8 mouse cellular contexts compared by ENCODE assay signal in the genomic region with DNA sequence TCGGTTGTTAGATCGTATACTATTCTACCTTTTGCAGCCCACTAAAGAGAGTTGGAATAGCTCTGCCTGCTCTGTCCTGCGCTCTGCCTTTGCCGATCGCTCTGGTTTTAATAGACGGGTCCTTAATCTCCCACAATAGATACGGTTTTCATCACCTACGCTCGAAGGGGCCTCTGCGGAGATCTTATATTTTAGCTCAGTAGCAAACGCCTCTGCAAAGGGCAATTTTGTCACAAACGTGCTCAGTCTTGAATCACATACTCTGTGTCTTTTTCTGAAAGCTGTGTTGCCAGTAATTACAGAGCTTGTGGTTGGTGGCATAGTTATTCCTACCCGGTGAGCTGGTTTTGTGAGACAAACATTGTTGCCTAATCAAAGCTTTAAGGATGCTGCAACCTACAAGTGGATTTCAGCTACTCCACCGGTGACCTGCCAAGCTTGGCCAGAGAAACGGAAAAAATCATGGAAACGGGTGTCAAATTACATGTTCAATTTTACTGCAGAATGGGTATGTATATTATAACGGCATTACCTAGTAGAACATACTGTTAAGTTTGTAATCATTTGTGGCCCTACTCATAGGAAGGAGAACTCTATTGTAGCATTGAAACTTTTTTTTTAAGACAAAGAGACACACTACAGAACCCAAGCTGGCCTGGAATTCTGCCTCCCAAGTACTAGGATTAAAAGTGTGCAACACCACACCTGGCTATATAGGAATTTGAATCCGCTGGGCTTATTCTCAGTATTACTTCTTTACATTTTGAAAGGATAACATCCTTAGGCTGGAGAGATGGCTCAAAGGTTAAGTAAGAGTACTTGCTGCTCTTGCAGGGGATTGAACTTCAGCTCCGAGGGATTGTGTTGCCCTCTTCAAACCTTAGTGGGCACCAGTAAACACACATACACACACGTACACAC. TPM values are rescaled to one million over a fixed set of nuclear protein-coding genes. Genes with fewer than 3 reads are reported as not detected.
DNase-seq lines count a peak whose midpoint lies in the region; ATAC-seq and TF ChIP-seq lines count a peak whose summit lies in the region.

No protein-coding gene starts in this region.

- H3K4me2 ChIP-seq in embryonic facial prominence, embryonic 13.5 days = peak overlapping the region; percentile 85
- H3K4me2 ChIP-seq in intestine, embryonic 16.5 days (ENCODE audit: low read depth, low read length) = peak overlapping the region; percentile 90
- peak overlapping the region; percentile 91 for H3K4me2 ChIP-seq in midbrain, embryonic 15.5 days

- no peaks in the 10 kb centered on the region for H3K9me3 ChIP-seq in embryonic facial prominence, embryonic 13.5 days
- H3K9me3 ChIP-seq in intestine, embryonic 16.5 days (ENCODE audit: control insufficient read depth, low read length) = no peaks in the 10 kb centered on the region
- H3K9me3 ChIP-seq in midbrain, embryonic 15.5 days = no peaks in the 10 kb centered on the region

- ATAC-seq in embryonic facial prominence, embryonic 13.5 days (ENCODE audit: insufficient number of reproducible peaks, insufficient read depth, low FRiP score, low TSS enrichment, low read depth) = no peak
- no peak for ATAC-seq in intestine, embryonic 16.5 days
- ATAC-seq in midbrain, embryonic 15.5 days (replicated peaks) = no peak
- no peak for ATAC-seq in granulocyte monocyte progenitor cell, adult 5-6 weeks (replicated peaks; ENCODE audit: poor library complexity, severe bottlenecking)

- TF ChIP-seq CTCF in lung, adult 2 months (IDR thresholded peaks at IDR 0.05; ENCODE audit: insufficient read depth, low read length) = no peak

- no peak overlapping the region for H3K4me3 ChIP-seq in lung, adult 2 months (replicated peaks; ENCODE audit: extremely low read depth, low read depth, low read length)
- peak overlapping the region; percentile 85 for H3K4me3 ChIP-seq in embryonic facial prominence, embryonic 13.5 days
- peak overlapping the region; percentile 70 for H3K4me3 ChIP-seq in intestine, embryonic 16.5 days (ENCODE audit: low read length)
- H3K4me3 ChIP-seq in midbrain, embryonic 15.5 days = peak overlapping the region; percentile 78

- H3K4me1 ChIP-seq in lung, adult 2 months (ENCODE audit: control insufficient read depth, insufficient read depth, low read length) = peaks cover 2% of the 10 kb centered on the region; the same call in 1 of the 2 replicates
- H3K4me1 ChIP-seq in embryonic facial prominence, embryonic 13.5 days = peaks cover 16% of the 10 kb centered on the region
- H3K4me1 ChIP-seq in intestine, embryonic 16.5 days (ENCODE audit: control insufficient read depth, insufficient read depth, low read length) = 0 out of 2 replicates have a peak, but pooled peaks cover 4% of the 10 kb centered on the region
- peaks cover 12% of the 10 kb centered on the region for H3K4me1 ChIP-seq in midbrain, embryonic 15.5 days

- H3K36me3 ChIP-seq in embryonic facial prominence, embryonic 13.5 days = peaks cover 10% of the 10 kb centered on the region
- H3K36me3 ChIP-seq in intestine, embryonic 16.5 days (ENCODE audit: control insufficient read depth, insufficient read depth, low read length) = peaks cover 4% of the 10 kb centered on the region; the same call in 1 of the 2 replicates
- 0 out of 2 replicates have a peak, but pooled peaks cover 4% of the 10 kb centered on the region for H3K36me3 ChIP-seq in midbrain, embryonic 15.5 days (replicated peaks)

- TF ChIP-seq POLR2A in lung, adult 2 months (IDR thresholded peaks at IDR 0.05; ENCODE audit: borderline replicate concordance, extremely low read depth, low read depth, low read length) = no peak

- peak; percentile 36 to 56 for DNase-seq in lung, adult 18-20 months
- no peak for DNase-seq in lung, adult 2 months
- DNase-seq in ovary, postnatal 10 days (ENCODE audit: low spot score) = no peak
- no peak for DNase-seq in gastrocnemius, postnatal 4 days (ENCODE audit: low spot score in 2 of 2)

- 0 out of 2 replicates have a peak overlapping the region, but pooled peaks have one; percentile 0 for H3K9ac ChIP-seq in embryonic facial prominence, embryonic 13.5 days
- 0 out of 2 replicates have a peak overlapping the region, but pooled peaks have one; percentile 9 for H3K9ac ChIP-seq in intestine, embryonic 16.5 days (ENCODE audit: low read depth, low read length)
- no peak overlapping the region for H3K9ac ChIP-seq in midbrain, embryonic 15.5 days

- WGBS in lung, adult 2 months = 29% methylated on average over 20 of the region's 20 CpGs
- 21% methylated on average over 20 of the region's 20 CpGs for WGBS in embryonic facial prominence, embryonic 13.5 days
- WGBS in intestine, embryonic 16.5 days = 33% methylated on average over 20 of the region's 20 CpGs
- WGBS in midbrain, embryonic 15.5 days = 34% methylated on average over 20 of the region's 20 CpGs

- no peaks in the 10 kb centered on the region for H3K27me3 ChIP-seq in embryonic facial prominence, embryonic 13.5 days
- no peaks in the 10 kb centered on the region for H3K27me3 ChIP-seq in intestine, embryonic 16.5 days (replicated peaks; ENCODE audit: control insufficient read depth, insufficient read depth, low read length)
- H3K27me3 ChIP-seq in midbrain, embryonic 15.5 days (replicated peaks) = peaks cover 5% of the 10 kb centered on the region; the same call in 1 of the 2 replicates

- H3K27ac ChIP-seq in embryonic facial prominence, embryonic 13.5 days = no peak overlapping the region
- H3K27ac ChIP-seq in intestine, embryonic 16.5 days (ENCODE audit: low read length) = no peak overlapping the region
- H3K27ac ChIP-seq in midbrain, embryonic 15.5 days = no peak overlapping the region

RNA-seq across cellular contexts. Expression of a gene that starts 1.1 kb away (rescaled TPM):
- polyA plus RNA-seq in lung, adult 2 months (2012; rRNA removed) = 64.0 and 77.6 TPM in 2 replicates
- 106 and 114 TPM in 2 replicates for polyA plus RNA-seq in embryonic facial prominence, embryonic 13.5 days (2015; fragmentation: Nextera tagmentation; extraction: Ambion mirVana)
- 97.9 and 108 TPM in 2 replicates for polyA plus RNA-seq in intestine, embryonic 16.5 days (2015; fragmentation: Nextera tagmentation; extraction: Ambion mirVana)
- 100 and 102 TPM in 2 replicates for polyA plus RNA-seq in midbrain, embryonic 15.5 days (2015; fragmentation: Nextera tagmentation; extraction: Ambion mirVana)
- total RNA-seq in granulocyte monocyte progenitor cell, adult 5-6 weeks (2014; fragmentation: Nextera tagmentation) = 93.9 and 124 TPM in 2 replicates
- total RNA-seq in granulocyte monocyte progenitor cell, adult 5-6 weeks (2017) = 131 and 156 TPM in 2 replicates
- total RNA-seq in gastrocnemius, postnatal 4 days (2021) = 10 to 100 TPM; 56.4 TPM

RNA-seq across cellular contexts. Expression of a gene that starts 13.6 kb away (rescaled TPM):
- 18.7 and 25.2 TPM in 2 replicates for polyA plus RNA-seq in lung, adult 2 months (2012; rRNA removed)
- 137 and 138 TPM in 2 replicates for polyA plus RNA-seq in embryonic facial prominence, embryonic 13.5 days (2015; fragmentation: Nextera tagmentation; extraction: Ambion mirVana)
- polyA plus RNA-seq in intestine, embryonic 16.5 days (2015; fragmentation: Nextera tagmentation; extraction: Ambion mirVana) = 104 and 110 TPM in 2 replicates
- polyA plus RNA-seq in midbrain, embryonic 15.5 days (2015; fragmentation: Nextera tagmentation; extraction: Ambion mirVana) = 70.2 and 76.3 TPM in 2 replicates
- total RNA-seq in granulocyte monocyte progenitor cell, adult 5-6 weeks (2014; fragmentation: Nextera tagmentation) = 76.4 and 85.5 TPM in 2 replicates
- total RNA-seq in granulocyte monocyte progenitor cell, adult 5-6 weeks (2017) = 105 and 130 TPM in 2 replicates
- 10 to 100 TPM; 31.9 to 32.9 TPM for total RNA-seq in gastrocnemius, postnatal 4 days (2021)

RNA-seq across cellular contexts. Expression of a gene that starts 13.8 kb away (rescaled TPM):
- 58.5 and 60.2 TPM in 2 replicates for polyA plus RNA-seq in lung, adult 2 months (2012; rRNA removed)
- polyA plus RNA-seq in embryonic facial prominence, embryonic 13.5 days (2015; fragmentation: Nextera tagmentation; extraction: Ambion mirVana) = 36.4 and 37.1 TPM in 2 replicates
- 30.0 and 32.1 TPM in 2 replicates for polyA plus RNA-seq in intestine, embryonic 16.5 days (2015; fragmentation: Nextera tagmentation; extraction: Ambion mirVana)
- 18.7 and 20.8 TPM in 2 replicates for polyA plus RNA-seq in midbrain, embryonic 15.5 days (2015; fragmentation: Nextera tagmentation; extraction: Ambion mirVana)
- total RNA-seq in granulocyte monocyte progenitor cell, adult 5-6 weeks (2014; fragmentation: Nextera tagmentation) = 4.6 and 25.5 TPM in 2 replicates
- total RNA-seq in granulocyte monocyte progenitor cell, adult 5-6 weeks (2017) = 0.52 and 4.2 TPM in 2 replicates
- total RNA-seq in gastrocnemius, postnatal 4 days (2021) = 10 to 100 TPM; 13.8 to 24.5 TPM

Comparison
In these comparisons a context has a peak if more than half of its experiments do, and no peak if none do; other contexts are left out.
1. DNase-seq: peak in lung, adult 18-20 months (2 of 2); none in lung, adult 2 months (single experiment), ovary, postnatal 10 days (single experiment) and gastrocnemius, postnatal 4 days (0 of 2).
2. Peak in every context shown above with its lines, with median percentiles within 50 percentile points of each other: H3K4me2 ChIP-seq.